Mouse (Mus musculus): ENCODE measurements around the gene Egfl8. TPM values are rescaled to one million over a fixed set of nuclear protein-coding genes. Genes with fewer than 3 reads are reported as not detected.

Gene Egfl8
- total RNA-seq, 1 experiment from 2014 or later, result 2.4 TPM

DNA sequence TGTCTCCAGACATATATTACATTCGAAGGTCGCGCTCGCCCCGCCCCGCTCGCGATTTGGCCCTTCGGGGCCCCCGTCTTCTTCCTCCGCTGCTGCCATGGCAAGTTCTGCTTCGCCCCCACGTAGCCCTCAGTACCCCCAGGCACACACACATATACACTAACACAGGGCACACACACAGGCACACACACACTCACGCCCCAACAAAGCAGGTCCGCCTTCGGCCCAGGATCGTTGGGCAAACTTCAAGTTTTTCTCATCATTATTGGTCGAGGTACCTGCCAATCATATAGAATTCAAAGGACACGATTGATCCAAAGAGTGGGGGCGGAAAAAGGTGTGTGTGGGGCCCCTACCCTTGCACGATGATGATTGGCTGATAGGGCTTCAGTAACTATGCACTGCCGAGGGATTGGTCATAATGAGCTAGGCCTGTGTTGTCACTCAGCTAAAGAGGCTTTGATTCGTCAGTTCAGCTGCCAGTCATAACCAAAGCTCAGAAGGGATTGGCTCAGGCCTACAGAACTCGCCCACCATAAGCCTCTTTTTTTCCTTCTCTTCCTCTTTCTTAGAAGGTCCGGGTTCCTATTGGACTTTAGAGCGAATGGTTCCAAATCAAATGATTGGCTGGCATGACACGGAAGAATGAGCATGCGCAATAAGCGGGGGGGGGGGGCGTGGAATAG lies 12.3 kb downstream of the Egfl8 start, which contains the start of gene Rnf5:
Gene Rnf5 (minus strand): TSS at position 316 of the 686 bp plus-strand sequence.
- peak; percentile 70 for ATAC-seq (replicated peaks; ENCODE audit: low read depth, poor library complexity, severe bottlenecking)

- no peak for ATAC-seq (replicated peaks; ENCODE audit: low read depth, poor library complexity, severe bottlenecking)
Measured at GRCm38 (mm10) chr17:34601796-34602195, 14.0 kb downstream of the Egfl8 start.

- ATAC-seq (replicated peaks; ENCODE audit: low read depth, poor library complexity, severe bottlenecking), result no peak
Measured at GRCm38 (mm10) chr17:34599891-34600290, 15.9 kb downstream of the Egfl8 start.

GRCm38 (mm10) chr17:34597566-34598095 lies 18.1 kb downstream of the Egfl8 start, which contains the start of gene Ager:
Gene Ager (plus strand): TSS chr17:34597862.
- no peak for ATAC-seq (replicated peaks; ENCODE audit: low read depth, poor library complexity, severe bottlenecking)

GRCm38 (mm10) chr17:34596098-34596497 lies 19.7 kb downstream of the Egfl8 start:
- no peak for ATAC-seq (replicated peaks; ENCODE audit: low read depth, poor library complexity, severe bottlenecking)

DNA sequence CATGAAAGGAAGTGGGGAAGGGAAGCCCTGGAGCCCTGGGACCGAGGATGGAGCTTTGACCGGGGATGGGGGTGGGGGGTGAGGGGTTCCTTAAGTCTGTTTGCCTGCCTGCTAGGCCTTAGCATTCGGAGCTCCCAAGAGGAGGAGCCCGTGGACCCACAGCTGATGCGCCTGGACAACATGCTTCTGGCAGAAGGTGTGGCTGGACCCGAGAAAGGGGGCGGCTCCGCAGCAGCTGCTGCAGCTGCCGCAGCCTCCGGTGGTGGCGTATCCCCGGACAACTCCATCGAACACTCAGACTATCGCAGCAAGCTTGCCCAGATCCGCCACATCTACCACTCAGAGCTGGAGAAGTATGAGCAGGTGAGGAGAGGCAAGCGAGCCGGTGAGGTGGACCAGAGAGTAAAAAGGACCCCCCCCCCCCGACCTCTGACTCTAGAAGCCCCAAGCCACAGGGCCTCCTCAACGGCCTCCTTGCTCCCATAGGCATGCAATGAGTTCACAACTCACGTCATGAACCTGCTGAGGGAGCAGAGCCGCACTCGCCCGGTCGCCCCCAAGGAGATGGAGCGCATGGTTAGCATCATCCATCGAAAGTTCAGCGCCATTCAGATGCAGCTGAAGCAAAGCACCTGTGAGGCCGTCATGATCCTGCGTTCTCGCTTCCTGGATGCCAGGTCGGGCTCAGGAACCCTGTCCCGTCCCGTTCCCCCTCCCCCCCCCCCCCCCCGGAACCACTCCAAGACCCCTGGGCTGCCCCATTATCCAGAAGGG lies 21.8 kb downstream of the Egfl8 start:
- no peak for ATAC-seq (replicated peaks; ENCODE audit: low read depth, poor library complexity, severe bottlenecking)

GRCm38 (mm10) chr17:34592581-34593549 lies 22.9 kb downstream of the Egfl8 start:
- ATAC-seq (replicated peaks; ENCODE audit: low read depth, poor library complexity, severe bottlenecking), result no peak

- peak; percentile 55 for ATAC-seq (replicated peaks; ENCODE audit: low read depth, poor library complexity, severe bottlenecking)
Measured at GRCm38 (mm10) chr17:34591994-34592375, 23.8 kb downstream of the Egfl8 start.

GRCm38 (mm10) chr17:34591029-34591993 lies 24.5 kb downstream of the Egfl8 start, which contains the start of gene Pbx2:
Gene Pbx2 (plus strand): TSS chr17:34591266.
- no peak for ATAC-seq (replicated peaks; ENCODE audit: low read depth, poor library complexity, severe bottlenecking)

DNA sequence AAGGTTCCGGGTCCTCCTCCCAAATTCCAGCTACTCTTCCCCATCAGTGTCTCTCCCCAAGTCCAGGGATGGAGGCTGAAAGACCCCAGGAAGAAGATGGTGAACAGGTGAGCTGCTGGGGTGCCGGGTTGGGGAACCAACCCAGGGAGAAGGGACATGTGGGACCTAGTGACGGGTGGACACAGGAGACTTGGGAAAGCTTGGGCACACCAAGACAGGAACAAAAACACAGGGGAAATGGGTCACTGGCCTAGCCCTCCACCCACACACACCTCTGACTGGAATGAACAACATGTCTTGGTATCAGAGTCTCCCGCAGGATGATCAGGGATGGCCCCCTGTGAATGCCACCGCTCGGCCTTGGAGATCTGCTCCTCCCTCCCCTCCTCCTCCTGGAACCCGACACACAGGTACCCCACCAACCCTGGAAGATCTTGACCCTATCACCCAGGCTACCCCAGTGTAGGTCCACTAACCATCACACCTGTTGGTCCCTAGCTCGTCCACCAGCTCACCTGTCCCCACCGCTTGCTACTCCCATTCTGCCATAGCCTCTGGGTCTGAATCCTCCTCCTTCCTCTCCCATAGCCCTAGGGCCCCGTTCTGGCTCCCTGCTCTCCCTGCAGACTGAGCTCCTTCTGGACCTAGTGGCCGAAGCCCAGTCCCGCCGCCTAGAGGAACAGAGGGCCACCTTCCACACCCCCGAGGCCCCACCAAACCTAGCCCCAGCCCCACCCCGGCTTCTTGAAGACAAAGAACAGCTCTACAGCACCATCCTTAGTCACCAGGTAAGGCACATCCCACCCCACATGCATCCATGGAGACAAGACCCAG lies 25.4 kb downstream of the Egfl8 start:
- no peak for ATAC-seq (replicated peaks; ENCODE audit: low read depth, poor library complexity, severe bottlenecking)

DNA sequence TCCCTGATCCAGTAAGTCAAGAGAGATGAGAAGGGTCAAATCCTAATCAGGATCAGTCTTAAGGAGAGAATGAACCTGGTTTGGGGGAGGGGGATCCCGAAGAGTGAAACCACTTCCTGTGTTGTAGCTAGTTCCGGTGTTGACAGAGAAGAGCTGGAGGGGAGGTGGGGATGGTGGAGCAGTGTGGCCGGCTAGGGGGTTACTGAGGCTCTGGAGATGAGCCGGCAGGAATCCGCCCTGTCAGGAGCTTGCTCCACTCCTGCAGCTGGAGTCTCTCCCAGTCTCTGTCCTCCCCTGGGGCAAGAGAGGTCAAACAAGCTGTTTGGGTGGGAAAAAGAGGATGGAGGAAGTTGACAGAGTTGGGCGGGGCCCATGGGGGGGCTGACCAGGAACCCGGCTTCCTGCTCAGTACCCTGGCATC lies 26.1 kb downstream of the Egfl8 start, which contains the start of gene Gpsm3:
Gene Gpsm3 (plus strand): TSS at position 126 of the 421 bp plus-strand sequence.
- peak; percentile 6; the same call in 1 of the 2 replicates for ATAC-seq (replicated peaks; ENCODE audit: low read depth, poor library complexity, severe bottlenecking)

- no peak for ATAC-seq (replicated peaks; ENCODE audit: low read depth, poor library complexity, severe bottlenecking)
Measured at GRCm38 (mm10) chr17:34589206-34589605, 26.6 kb downstream of the Egfl8 start.

- ATAC-seq (replicated peaks; ENCODE audit: low read depth, poor library complexity, severe bottlenecking), result no peak
Measured at GRCm38 (mm10) chr17:34588767-34589166, 27.0 kb downstream of the Egfl8 start.

GRCm38 (mm10) chr17:34587814-34588213 lies 28.0 kb downstream of the Egfl8 start:
- no peak for ATAC-seq (replicated peaks; ENCODE audit: low read depth, poor library complexity, severe bottlenecking)

DNA sequence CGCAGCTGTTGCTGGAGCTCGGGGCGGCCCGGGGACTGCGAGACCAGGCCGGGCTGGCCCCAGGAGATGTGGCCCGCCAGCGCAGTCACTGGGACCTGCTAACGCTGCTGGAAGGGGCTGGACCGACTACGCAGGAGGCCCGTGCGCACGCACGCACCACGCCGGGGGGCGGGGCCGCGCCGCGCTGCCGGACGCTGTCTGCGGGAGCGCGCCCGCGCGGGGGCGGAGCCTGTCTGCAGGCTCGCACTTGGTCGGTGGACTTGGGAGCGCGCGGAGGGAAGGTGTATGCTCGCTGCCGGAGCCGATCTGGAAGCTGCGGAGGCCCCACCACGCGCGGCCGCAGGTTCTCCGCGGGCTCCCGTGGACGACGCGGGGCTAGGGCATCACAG lies 28.4 kb downstream of the Egfl8 start:
- ATAC-seq (replicated peaks; ENCODE audit: low read depth, poor library complexity, severe bottlenecking), result peak; percentile 57

GRCm38 (mm10) chr17:34586796-34587422 lies 28.9 kb downstream of the Egfl8 start:
- ATAC-seq (replicated peaks; ENCODE audit: low read depth, poor library complexity, severe bottlenecking), result peak; percentile 53

Measured in common myeloid progenitor, adult 5-6 weeks (primary cell).